Mouse (Mus musculus) midbrain, embryonic 15.5 days (tissue): Measurements from ENCODE around the gene Larp4b. TPM values are rescaled to one million over a fixed set of nuclear protein-coding genes. Genes with fewer than 3 reads are reported as not detected.

Source experiments
- ATAC-seq: fragments of 200-750 bp; cut with Nextera tagmentation; replicated peaks from 2 replicates; pipeline ENCODE4 v1.8.0; 2017; ENCODE audit warnings: moderate TSS enrichment
- H3K27ac ChIP-seq: fragments of 300-500 bp; sonication (generic); 2 replicates; pipeline ENCODE4 v1.5.1; 2015; ENCODE audit warnings: mild to moderate bottlenecking, inconsistent platforms
- H3K27me3 ChIP-seq: fragments of 300-500 bp; sonication (generic); replicated peaks from 2 replicates; pipeline ENCODE4 v1.6.1; 2015; ENCODE audit warnings: inconsistent platforms
- H3K36me3 ChIP-seq: fragments of 300-500 bp; sonication (generic); replicated peaks from 2 replicates; pipeline ENCODE4 v1.6.1; 2015; ENCODE audit warnings: inconsistent platforms
- H3K4me1 ChIP-seq: fragments of 300-500 bp; sonication (generic); 2 replicates; pipeline ENCODE4 v1.6.1; 2015; ENCODE audit warnings: inconsistent platforms
- H3K4me2 ChIP-seq: fragments of 300-500 bp; sonication (generic); 2 replicates; pipeline ENCODE4 v1.6.1; 2015; ENCODE audit warnings: inconsistent platforms, mild to moderate bottlenecking, moderate library complexity
- H3K4me3 ChIP-seq: fragments of 300-500 bp; sonication (generic); 2 replicates; pipeline ENCODE4 v1.5.1; 2015; ENCODE audit warnings: mild to moderate bottlenecking, inconsistent platforms
- H3K9ac ChIP-seq: fragments of 300-500 bp; sonication (generic); 2 replicates; pipeline ENCODE4 v1.6.1; 2015; ENCODE audit warnings: mild to moderate bottlenecking, inconsistent platforms
- H3K9me3 ChIP-seq: fragments of 300-500 bp; sonication (generic); 2 replicates; pipeline ENCODE4 v1.6.1; 2016; ENCODE audit warnings: inconsistent platforms
- WGBS: fragments of 180-500 bp; shearing (Covaris S2); methylation state at CpG from one replicate; pipeline ENCODE4 v1.1.7; 2015; ENCODE audit warnings: mixed read lengths; 5-methylcytosine and 5-hydroxymethylcytosine counted together
- polyA plus RNA-seq: library from polyadenylated mRNA; unstranded; fragments of >200 nt; fragmentation: Nextera tagmentation; extraction: Ambion mirVana; gene quantifications from 2 replicates; pipeline ENCODE4 v1.2.1, GENCODE M21; 2015

Larp4b gene
- polyA plus RNA-seq, 1 experiment from 2014 or later, result 39.3 TPM

GRCm38 (mm10) chr13:9136088-9136487, 42.4 kb downstream of the Larp4b start:
- Histone ChIP-seq H3K4me3 (no peak overlapping the region), H3K27ac (no peak overlapping the region), H3K27me3 (no peaks in the 10 kb centered on the region), H3K36me3 (peaks cover 10% of the 10 kb centered on the region; the same call in 1 of the 2 replicates), H3K4me2 (no peak overlapping the region), H3K4me1 (no peaks in the 10 kb centered on the region), H3K9ac (no peak overlapping the region), H3K9me3 (no peaks in the 10 kb centered on the region)
- 90% methylated on average over 6 of the region's 6 CpGs for WGBS
- no peak for ATAC-seq

- no peak for ATAC-seq
- H3K36me3 ChIP-seq, result peaks cover 6% of the 10 kb centered on the region; the same call in 1 of the 2 replicates
- no peaks in the 10 kb centered on the region for H3K9me3 ChIP-seq
- no peaks in the 10 kb centered on the region for H3K27me3 ChIP-seq
- H3K4me3 ChIP-seq, result no peak overlapping the region
- WGBS, result 67% methylated on average over 4 of the region's 4 CpGs
- no peak overlapping the region for H3K9ac ChIP-seq
- H3K27ac ChIP-seq, result no peak overlapping the region
- no peak overlapping the region for H3K4me2 ChIP-seq
- H3K4me1 ChIP-seq, result no peaks in the 10 kb centered on the region
These were observed 43.1 kb downstream of the Larp4b start for GRCm38 (mm10) chr13:9136733-9137132.

GRCm38 (mm10) chr13:9139466-9139991, 45.8 kb downstream of the Larp4b start:
- no peak overlapping the region for H3K4me3 ChIP-seq
- WGBS, result 88% methylated on average over 6 of the region's 6 CpGs
- ATAC-seq, result no peak
- no peak overlapping the region for H3K27ac ChIP-seq
- no peaks in the 10 kb centered on the region for H3K4me1 ChIP-seq
- H3K9ac ChIP-seq, result no peak overlapping the region
- peaks cover 18% of the 10 kb centered on the region; the same call in 1 of the 2 replicates for H3K36me3 ChIP-seq
- no peaks in the 10 kb centered on the region for H3K9me3 ChIP-seq
- H3K27me3 ChIP-seq, result no peaks in the 10 kb centered on the region
- H3K4me2 ChIP-seq, result no peak overlapping the region

- no peak overlapping the region for H3K4me3 ChIP-seq
- H3K4me2 ChIP-seq, result no peak overlapping the region
- no peaks in the 10 kb centered on the region for H3K27me3 ChIP-seq
- no peaks in the 10 kb centered on the region for H3K9me3 ChIP-seq
- H3K9ac ChIP-seq, result no peak overlapping the region
- no peak overlapping the region for H3K27ac ChIP-seq
- 88% methylated on average over 10 of the region's 10 CpGs for WGBS
- H3K4me1 ChIP-seq, result no peaks in the 10 kb centered on the region
- no peak for ATAC-seq
- H3K36me3 ChIP-seq, result peaks cover 18% of the 10 kb centered on the region; the same call in 1 of the 2 replicates
These were observed 46.5 kb downstream of the Larp4b start for GRCm38 (mm10) chr13:9140204-9140603.

GRCm38 (mm10) chr13:9142371-9142770, 48.7 kb downstream of the Larp4b start:
- Histone ChIP-seq H3K4me1 (no peaks in the 10 kb centered on the region), H3K9ac (no peak overlapping the region), H3K36me3 (peaks cover 18% of the 10 kb centered on the region; the same call in 1 of the 2 replicates), H3K27me3 (no peaks in the 10 kb centered on the region), H3K27ac (no peak overlapping the region), H3K4me3 (no peak overlapping the region), H3K9me3 (no peaks in the 10 kb centered on the region), H3K4me2 (no peak overlapping the region)
- 18% methylated on average over 2 of the region's 2 CpGs for WGBS
- no peak for ATAC-seq

GRCm38 (mm10) chr13:9148830-9149229, 55.1 kb downstream of the Larp4b start:
- Histone ChIP-seq H3K27me3 (no peaks in the 10 kb centered on the region), H3K4me1 (no peaks in the 10 kb centered on the region), H3K4me3 (no peak overlapping the region), H3K9ac (no peak overlapping the region), H3K4me2 (no peak overlapping the region), H3K36me3 (peaks cover 25% of the 10 kb centered on the region; the same call in 1 of the 2 replicates), H3K9me3 (no peaks in the 10 kb centered on the region), H3K27ac (no peak overlapping the region)
- 85% methylated on average over 2 of the region's 2 CpGs for WGBS
- no peak for ATAC-seq

- H3K9ac ChIP-seq, result no peak overlapping the region
- no peak for ATAC-seq
- H3K27ac ChIP-seq, result no peak overlapping the region
- H3K4me2 ChIP-seq, result no peak overlapping the region
- H3K27me3 ChIP-seq, result no peaks in the 10 kb centered on the region
- 43% methylated on average over 7 of the region's 7 CpGs for WGBS
- H3K36me3 ChIP-seq, result peaks cover 24% of the 10 kb centered on the region; the same call in 1 of the 2 replicates
- no peaks in the 10 kb centered on the region for H3K4me1 ChIP-seq
- no peaks in the 10 kb centered on the region for H3K9me3 ChIP-seq
- no peak overlapping the region for H3K4me3 ChIP-seq
These were observed 56.0 kb downstream of the Larp4b start for GRCm38 (mm10) chr13:9149473-9150217.

GRCm38 (mm10) chr13:9151100-9151499, 57.4 kb downstream of the Larp4b start:
- no peak overlapping the region for H3K9ac ChIP-seq
- no peak overlapping the region for H3K4me3 ChIP-seq
- peaks cover 28% of the 10 kb centered on the region; the same call in 1 of the 2 replicates for H3K36me3 ChIP-seq
- no peaks in the 10 kb centered on the region for H3K9me3 ChIP-seq
- H3K4me1 ChIP-seq, result no peaks in the 10 kb centered on the region
- no peaks in the 10 kb centered on the region for H3K27me3 ChIP-seq
- no peak for ATAC-seq
- no peak overlapping the region for H3K27ac ChIP-seq
- no peak overlapping the region for H3K4me2 ChIP-seq
- 93% methylated on average over 6 of the region's 6 CpGs for WGBS

- no peak overlapping the region for H3K9ac ChIP-seq
- H3K4me3 ChIP-seq, result no peak overlapping the region
- H3K27ac ChIP-seq, result no peak overlapping the region
- WGBS, result 96% methylated on average over 4 of the region's 4 CpGs
- H3K4me1 ChIP-seq, result no peaks in the 10 kb centered on the region
- H3K27me3 ChIP-seq, result no peaks in the 10 kb centered on the region
- no peak for ATAC-seq
- no peaks in the 10 kb centered on the region for H3K9me3 ChIP-seq
- H3K4me2 ChIP-seq, result no peak overlapping the region
- peaks cover 30% of the 10 kb centered on the region; the same call in 1 of the 2 replicates for H3K36me3 ChIP-seq
These were observed 57.9 kb downstream of the Larp4b start for GRCm38 (mm10) chr13:9151619-9152018.

GRCm38 (mm10) chr13:9152267-9152666, 58.6 kb downstream of the Larp4b start:
- whole genome bisulfite sequencing, result 96% methylated on average over 2 of the region's 2 CpGs
- Histone ChIP-seq H3K9ac (no peak overlapping the region), H3K4me2 (no peak overlapping the region), H3K27ac (no peak overlapping the region), H3K27me3 (no peaks in the 10 kb centered on the region), H3K9me3 (no peaks in the 10 kb centered on the region), H3K4me1 (no peaks in the 10 kb centered on the region), H3K36me3 (peaks cover 30% of the 10 kb centered on the region; the same call in 1 of the 2 replicates), H3K4me3 (no peak overlapping the region)
- no peak for ATAC-seq

GRCm38 (mm10) chr13:9153803-9154202, 60.1 kb downstream of the Larp4b start:
- Histone ChIP-seq H3K27ac (no peak overlapping the region), H3K4me2 (no peak overlapping the region), H3K4me3 (no peak overlapping the region), H3K27me3 (no peaks in the 10 kb centered on the region), H3K36me3 (peaks cover 30% of the 10 kb centered on the region; the same call in 1 of the 2 replicates), H3K9ac (no peak overlapping the region), H3K4me1 (no peaks in the 10 kb centered on the region), H3K9me3 (no peaks in the 10 kb centered on the region)
- 86% methylated on average over 9 of the region's 9 CpGs for WGBS
- ATAC-seq, result no peak

GRCm38 (mm10) chr13:9159282-9159681, 65.6 kb downstream of the Larp4b start:
- H3K36me3 ChIP-seq, result peaks cover 28% of the 10 kb centered on the region
- ATAC-seq, result no peak
- H3K27ac ChIP-seq, result no peak overlapping the region
- no peak overlapping the region for H3K4me2 ChIP-seq
- H3K4me3 ChIP-seq, result no peak overlapping the region
- H3K27me3 ChIP-seq, result no peaks in the 10 kb centered on the region
- WGBS, result 95% methylated on average over 10 of the region's 10 CpGs
- no peaks in the 10 kb centered on the region for H3K4me1 ChIP-seq
- no peaks in the 10 kb centered on the region for H3K9me3 ChIP-seq
- no peak overlapping the region for H3K9ac ChIP-seq

GRCm38 (mm10) chr13:9162888-9163287, 69.2 kb downstream of the Larp4b start:
- Histone ChIP-seq H3K4me3 (no peak overlapping the region), H3K9ac (no peak overlapping the region), H3K27me3 (no peaks in the 10 kb centered on the region), H3K27ac (no peak overlapping the region), H3K4me1 (no peaks in the 10 kb centered on the region), H3K36me3 (peaks cover 26% of the 10 kb centered on the region), H3K9me3 (no peaks in the 10 kb centered on the region), H3K4me2 (no peak overlapping the region)
- no peak for ATAC-seq
- 92% methylated on average over 4 of the region's 4 CpGs for WGBS
